Mouse (Mus musculus) intestine, embryonic 16.5 days (tissue): Measurements from ENCODE around the gene Tenm2. TPM values are rescaled to one million over a fixed set of nuclear protein-coding genes. Genes with fewer than 3 reads are reported as not detected.
A peak's percentile ranks its signal among the peaks of the same experiment; 100 is the strongest.

Source experiments
- ATAC-seq: fragments of 200-750 bp; cut with Nextera tagmentation; 2 replicates; pipeline ENCODE4 v1.8.0; 2017; ENCODE audit warnings: moderate TSS enrichment, moderate library complexity
- H3K27ac ChIP-seq: fragments of 300-500 bp; sonication (generic); 2 replicates; pipeline ENCODE4 v1.5.1; 2014; ENCODE audit warnings: mild to moderate bottlenecking, low read length
- H3K27me3 ChIP-seq: fragments of 300-500 bp; sonication (generic); replicated peaks from 2 replicates; pipeline ENCODE4 v1.6.1; 2014; ENCODE audit warnings: low read length, control low read depth, mixed read lengths; ENCODE audit not compliant: control insufficient read depth, insufficient read depth
- H3K36me3 ChIP-seq: fragments of 300-500 bp; sonication (generic); 2 replicates; pipeline ENCODE4 v1.6.1; 2014; ENCODE audit warnings: low read length, control low read depth; ENCODE audit not compliant: control insufficient read depth, insufficient read depth
- H3K4me1 ChIP-seq: fragments of 300-500 bp; sonication (generic); 2 replicates; pipeline ENCODE4 v1.6.1; 2014; ENCODE audit warnings: low read length, control low read depth, mixed read lengths; ENCODE audit not compliant: control insufficient read depth, insufficient read depth
- H3K4me2 ChIP-seq: fragments of 300-500 bp; sonication (generic); 2 replicates; pipeline ENCODE4 v1.6.1; 2014; ENCODE audit warnings: low read depth, low read length, control low read depth
- H3K4me3 ChIP-seq: fragments of 300-500 bp; sonication (generic); 2 replicates; pipeline ENCODE4 v1.5.1; 2014; ENCODE audit warnings: mild to moderate bottlenecking, low read length
- H3K9ac ChIP-seq: fragments of 300-500 bp; sonication (generic); 2 replicates; pipeline ENCODE4 v1.6.1; 2014; ENCODE audit warnings: low read depth, low read length
- H3K9me3 ChIP-seq: fragments of 300-500 bp; sonication (generic); 2 replicates; pipeline ENCODE4 v1.6.1; 2016; ENCODE audit warnings: low read length, control low read depth; ENCODE audit not compliant: control insufficient read depth
- WGBS: fragments of 180-500 bp; shearing (Covaris S2); extraction: QIAGEN DNeasy Blood & Tissue Kit; methylation state at CpG from one replicate; pipeline ENCODE4 v1.1.7; 2014; 5-methylcytosine and 5-hydroxymethylcytosine counted together
- polyA plus RNA-seq: library from polyadenylated mRNA; unstranded; fragments of >200 nt; fragmentation: Nextera tagmentation; extraction: Ambion mirVana; gene quantifications from 2 replicates; pipeline ENCODE4 v1.2.1, GENCODE M21; 2015

Tenm2 gene
- 0.39 and 0.70 TPM in 2 replicates for polyA plus RNA-seq

- Histone ChIP-seq H3K27me3 (0 out of 2 replicates have a peak, but pooled peaks cover 3% of the 10 kb centered on the region), H3K27ac (peak within 1 kb of the TSS; percentile 72), H3K4me2 (peak within 1 kb of the TSS; percentile 89), H3K9ac (peak within 1 kb of the TSS; percentile 74), H3K9me3 (no peaks in the 10 kb centered on the region), H3K4me3 (peak within 1 kb of the TSS; percentile 73), H3K4me1 (no peaks in the 10 kb centered on the region), H3K36me3 (no peaks in the 10 kb centered on the region)
- 0% methylated on average over 58 of the region's 59 CpGs for WGBS
- ATAC-seq, result peak; percentile 96
These were observed at the start of gene Tenm2 for GRCm38 (mm10) chr11:37235914-37236600. TSS of gene Tenm2 (minus strand) at chr11:37235964.

- H3K9me3 ChIP-seq, result no peaks in the 10 kb centered on the region
- H3K4me1 ChIP-seq, result no peaks in the 10 kb centered on the region
- no peak overlapping the region for H3K4me3 ChIP-seq
- ATAC-seq, result no peak
- WGBS, result 78% methylated on average over 2 of the region's 2 CpGs
- H3K9ac ChIP-seq, result no peak overlapping the region
- no peak overlapping the region for H3K4me2 ChIP-seq
- H3K27me3 ChIP-seq, result no peaks in the 10 kb centered on the region
- H3K27ac ChIP-seq, result no peak overlapping the region
- no peaks in the 10 kb centered on the region for H3K36me3 ChIP-seq
These were observed 49.4 kb upstream of the Tenm2 start for GRCm38 (mm10) chr11:37285186-37285585.

- Histone ChIP-seq H3K27ac (no peak overlapping the region), H3K9ac (no peak overlapping the region), H3K9me3 (no peaks in the 10 kb centered on the region), H3K4me3 (no peak overlapping the region), H3K36me3 (no peaks in the 10 kb centered on the region), H3K4me2 (no peak overlapping the region), H3K4me1 (no peaks in the 10 kb centered on the region), H3K27me3 (no peaks in the 10 kb centered on the region)
- no peak for ATAC-seq
- WGBS, result 72% methylated on average over 2 of the region's 2 CpGs
These were observed 13.0 kb upstream of the Tenm2 start for GRCm38 (mm10) chr11:37248796-37249195.

GRCm38 (mm10) chr11:37237096-37237725, 1.4 kb upstream of the Tenm2 start:
- 0 out of 2 replicates have a peak, but pooled peaks cover 3% of the 10 kb centered on the region for H3K27me3 ChIP-seq
- H3K4me1 ChIP-seq, result no peaks in the 10 kb centered on the region
- H3K36me3 ChIP-seq, result no peaks in the 10 kb centered on the region
- peak overlapping the region; percentile 73 for H3K4me3 ChIP-seq
- peak overlapping the region; percentile 89 for H3K4me2 ChIP-seq
- peak overlapping the region; percentile 74 for H3K9ac ChIP-seq
- ATAC-seq, result no peak
- H3K27ac ChIP-seq, result peak overlapping the region; percentile 72; the same call in 1 of the 2 replicates
- no peaks in the 10 kb centered on the region for H3K9me3 ChIP-seq
- WGBS, result 41% methylated on average over 7 of the region's 7 CpGs

GRCm38 (mm10) chr11:37236601-37237083, 878 bp upstream of the Tenm2 start:
- H3K4me3 ChIP-seq, result peak overlapping the region; percentile 73
- peak overlapping the region; percentile 74 for H3K9ac ChIP-seq
- no peaks in the 10 kb centered on the region for H3K36me3 ChIP-seq
- peak overlapping the region; percentile 89 for H3K4me2 ChIP-seq
- H3K27ac ChIP-seq, result peak overlapping the region; percentile 72
- no peaks in the 10 kb centered on the region for H3K4me1 ChIP-seq
- peak; percentile 89 for ATAC-seq
- H3K27me3 ChIP-seq, result 0 out of 2 replicates have a peak, but pooled peaks cover 3% of the 10 kb centered on the region
- H3K9me3 ChIP-seq, result no peaks in the 10 kb centered on the region
- WGBS, result under 1% methylated on average over 30 of the region's 31 CpGs

GRCm38 (mm10) chr11:37235021-37235795, 556 bp downstream of the Tenm2 start:
- Histone ChIP-seq H3K9me3 (no peaks in the 10 kb centered on the region), H3K27me3 (0 out of 2 replicates have a peak, but pooled peaks cover 3% of the 10 kb centered on the region), H3K27ac (no peak overlapping the region), H3K4me2 (peak overlapping the region; percentile 89), H3K4me1 (no peaks in the 10 kb centered on the region), H3K4me3 (peak overlapping the region; percentile 73), H3K36me3 (no peaks in the 10 kb centered on the region), H3K9ac (peak overlapping the region; percentile 74)
- ATAC-seq, result no peak
- 8% methylated on average over 18 of the region's 18 CpGs for WGBS

- Histone ChIP-seq H3K9me3 (no peaks in the 10 kb centered on the region), H3K4me1 (no peaks in the 10 kb centered on the region), H3K27ac (no peak overlapping the region), H3K4me2 (no peak overlapping the region), H3K9ac (no peak overlapping the region), H3K4me3 (no peak overlapping the region), H3K27me3 (no peaks in the 10 kb centered on the region), H3K36me3 (no peaks in the 10 kb centered on the region)
- WGBS, result 43% methylated on average over 1 of the region's 1 CpGs
- ATAC-seq, result peak; percentile 66
These were observed 8.4 kb downstream of the Tenm2 start for GRCm38 (mm10) chr11:37227404-37227803.

GRCm38 (mm10) chr11:37226943-37227342, 8.8 kb downstream of the Tenm2 start:
- Histone ChIP-seq H3K36me3 (no peaks in the 10 kb centered on the region), H3K9me3 (no peaks in the 10 kb centered on the region), H3K4me3 (no peak overlapping the region), H3K27me3 (no peaks in the 10 kb centered on the region), H3K9ac (no peak overlapping the region), H3K4me1 (no peaks in the 10 kb centered on the region), H3K27ac (no peak overlapping the region), H3K4me2 (peak overlapping the region; percentile 7; the same call in 1 of the 2 replicates)
- 65% methylated on average over 10 of the region's 10 CpGs for WGBS
- ATAC-seq, result peak; percentile 87

- H3K4me3 ChIP-seq, result no peak overlapping the region
- no peaks in the 10 kb centered on the region for H3K9me3 ChIP-seq
- ATAC-seq, result no peak
- no peaks in the 10 kb centered on the region for H3K27me3 ChIP-seq
- H3K4me1 ChIP-seq, result no peaks in the 10 kb centered on the region
- H3K9ac ChIP-seq, result no peak overlapping the region
- no peak overlapping the region for H3K4me2 ChIP-seq
- H3K36me3 ChIP-seq, result no peaks in the 10 kb centered on the region
- no peak overlapping the region for H3K27ac ChIP-seq
- WGBS, result 58% methylated on average over 2 of the region's 2 CpGs
These were observed 13.0 kb downstream of the Tenm2 start for GRCm38 (mm10) chr11:37222737-37223136.
